Mouse (Mus musculus) A20 (cell line): ENCODE data around the gene Mkks.

Experiments used
- DNase-seq: peaks from one replicate; pipeline ENCODE4 v3.0.0-alpha.2; 2011; ENCODE audit warnings: low read depth, low spot score

Gene Mkks

GRCm38 (mm10) chr2:136835882-136836281 is 55.3 kb downstream of the Mkks start:
- DNase-seq: peak; percentile 30

- DNase-seq: no peak
Observed at GRCm38 (mm10) chr2:136834715-136835075, 56.5 kb downstream of the Mkks start.

- peak; percentile 57 for DNase-seq
Observed at GRCm38 (mm10) chr2:136833976-136834714, 57.0 kb downstream of the Mkks start.

GRCm38 (mm10) chr2:136832936-136833335 is 58.3 kb downstream of the Mkks start:
- DNase-seq: peak; percentile 16

GRCm38 (mm10) chr2:136827612-136828011 is 63.6 kb downstream of the Mkks start:
- DNase-seq: no peak
